Mouse (Mus musculus): ENCODE data around the gene Fam209. TPM values are rescaled to one million over a fixed set of nuclear protein-coding genes. Genes with fewer than 3 reads are reported as not detected.
A peak's percentile ranks its signal among the peaks of the same experiment; 100 is the strongest.

Fam209 gene
- total RNA-seq, 2 experiments from 2014 or later, result not detected

DNA sequence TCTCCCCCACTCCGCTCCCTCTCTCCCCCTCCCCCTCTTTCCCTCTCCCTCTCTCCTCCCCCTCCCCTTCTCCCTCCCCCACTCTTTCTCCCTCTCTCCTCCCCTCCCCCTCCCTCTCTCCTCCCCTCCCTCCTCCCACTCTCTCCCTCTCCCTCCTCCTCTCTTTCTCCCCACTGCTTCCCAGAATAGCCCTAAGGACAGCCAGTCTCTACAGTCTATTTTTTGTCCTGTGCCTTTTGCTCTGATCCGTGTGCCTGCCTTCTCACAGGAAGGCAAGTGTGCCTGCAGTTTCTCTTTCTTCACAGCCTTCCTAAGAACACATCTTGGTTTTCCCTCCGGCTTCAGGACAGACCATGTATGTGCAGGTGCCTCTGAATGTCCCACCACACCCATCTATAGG, 5.0 kb downstream of the Fam209 start:
- peak; percentile 19 to 33 for DNase-seq

DNA sequence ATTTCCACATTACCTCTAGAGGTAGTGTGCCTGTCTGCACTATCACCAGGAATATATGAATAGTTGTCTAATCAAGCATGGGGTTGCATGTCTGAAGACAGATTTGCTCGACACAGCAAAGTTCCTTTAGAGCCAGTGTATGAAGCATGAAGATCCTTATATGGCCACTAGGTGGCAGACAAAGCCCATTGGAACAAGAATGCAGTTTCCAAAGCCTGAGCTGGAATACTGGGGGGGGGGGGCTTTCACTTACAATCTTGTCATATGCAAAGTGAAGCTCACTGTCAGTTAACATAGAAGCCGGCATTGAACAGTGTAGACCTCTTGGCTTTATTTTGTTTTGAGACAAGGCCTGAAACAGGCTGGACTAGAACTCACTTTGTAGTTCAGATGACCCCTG, 5.5 kb downstream of the Fam209 start:
- peak; percentile 43 to 63 for DNase-seq

GRCm38 (mm10) chr2:172480296-172480695, 8.0 kb downstream of the Fam209 start:
- no peak for DNase-seq

- no peak for DNase-seq
These were observed 9.5 kb downstream of the Fam209 start for GRCm38 (mm10) chr2:172481654-172482385.

- no peak for DNase-seq
These were observed 11.6 kb downstream of the Fam209 start for GRCm38 (mm10) chr2:172483766-172484413.

- no peak for DNase-seq
These were observed 12.5 kb downstream of the Fam209 start for GRCm38 (mm10) chr2:172484696-172485370.

GRCm38 (mm10) chr2:172496736-172497345, 24.5 kb downstream of the Fam209 start:
- DNase-seq, result no peak

GRCm38 (mm10) chr2:172498823-172499222, 26.5 kb downstream of the Fam209 start:
- no peak for DNase-seq

DNA sequence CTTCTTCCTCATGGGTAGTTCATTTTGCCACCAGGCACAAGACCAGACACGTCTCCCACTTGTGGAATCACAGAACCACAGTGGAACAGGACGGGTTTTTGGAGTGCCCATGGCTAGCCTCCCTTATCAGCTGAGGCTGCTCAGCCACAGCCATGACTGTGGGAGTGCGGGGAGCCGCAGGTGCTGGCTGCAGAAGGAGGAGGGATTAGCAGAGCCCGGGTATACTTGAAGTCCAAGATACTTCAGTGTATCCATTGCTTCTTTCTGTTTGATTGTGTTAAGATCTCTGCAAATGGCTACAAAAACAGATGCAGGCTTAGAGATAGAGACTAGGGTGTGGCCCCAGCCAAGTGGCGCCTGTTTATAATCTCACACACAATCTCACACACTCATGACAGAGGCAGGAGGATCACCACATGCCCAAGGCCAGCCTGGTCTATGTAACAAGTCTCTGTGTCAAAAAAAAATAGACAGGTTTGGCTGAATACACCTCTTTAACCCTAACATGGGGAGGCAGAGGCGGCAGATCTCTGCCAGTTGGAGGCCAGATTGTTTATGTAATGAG, 28.5 kb downstream of the Fam209 start:
- no peak for DNase-seq

- peak in 1 of 2 experiments; percentile 31 for DNase-seq
These were observed 29.0 kb downstream of the Fam209 start for GRCm38 (mm10) chr2:172501341-172501740.

- DNase-seq, result no peak
These were observed 29.8 kb downstream of the Fam209 start for GRCm38 (mm10) chr2:172502168-172502567.

GRCm38 (mm10) chr2:172506121-172506520, 33.8 kb downstream of the Fam209 start:
- no peak for DNase-seq

- no peak for DNase-seq
These were observed 37.9 kb downstream of the Fam209 start for GRCm38 (mm10) chr2:172510056-172510712.

- DNase-seq, result no peak
These were observed 38.6 kb downstream of the Fam209 start for GRCm38 (mm10) chr2:172510899-172511298.

DNA sequence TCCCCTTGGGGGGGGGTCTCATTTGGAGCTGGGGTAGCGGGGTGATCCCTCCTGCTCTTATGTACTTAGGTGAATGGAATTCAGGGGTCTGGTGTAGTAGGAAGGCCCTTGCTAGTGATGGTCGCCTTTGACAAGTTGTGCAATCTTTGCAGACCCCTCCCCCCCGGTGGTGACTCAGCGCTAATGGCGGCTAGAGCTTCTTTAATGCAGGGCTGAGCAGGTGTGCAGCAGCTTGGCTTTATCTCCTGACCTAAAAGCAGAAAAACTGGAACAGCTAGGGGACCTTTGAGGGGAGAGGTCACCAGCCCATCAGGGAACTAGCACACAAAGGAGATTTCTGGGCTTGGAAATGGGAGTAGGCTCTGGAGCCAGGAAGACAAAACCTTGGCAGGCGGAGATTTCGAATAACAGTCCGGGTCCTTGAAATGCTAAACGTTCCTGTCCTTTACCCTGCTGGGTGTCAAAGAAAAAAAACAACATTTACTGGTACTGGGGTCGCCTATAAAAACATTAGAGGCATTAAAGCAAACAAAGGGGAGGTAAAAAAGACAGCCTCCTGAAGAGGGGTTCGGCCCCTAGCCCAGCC, 44.2 kb downstream of the Fam209 start:
- no peak for DNase-seq

DNA sequence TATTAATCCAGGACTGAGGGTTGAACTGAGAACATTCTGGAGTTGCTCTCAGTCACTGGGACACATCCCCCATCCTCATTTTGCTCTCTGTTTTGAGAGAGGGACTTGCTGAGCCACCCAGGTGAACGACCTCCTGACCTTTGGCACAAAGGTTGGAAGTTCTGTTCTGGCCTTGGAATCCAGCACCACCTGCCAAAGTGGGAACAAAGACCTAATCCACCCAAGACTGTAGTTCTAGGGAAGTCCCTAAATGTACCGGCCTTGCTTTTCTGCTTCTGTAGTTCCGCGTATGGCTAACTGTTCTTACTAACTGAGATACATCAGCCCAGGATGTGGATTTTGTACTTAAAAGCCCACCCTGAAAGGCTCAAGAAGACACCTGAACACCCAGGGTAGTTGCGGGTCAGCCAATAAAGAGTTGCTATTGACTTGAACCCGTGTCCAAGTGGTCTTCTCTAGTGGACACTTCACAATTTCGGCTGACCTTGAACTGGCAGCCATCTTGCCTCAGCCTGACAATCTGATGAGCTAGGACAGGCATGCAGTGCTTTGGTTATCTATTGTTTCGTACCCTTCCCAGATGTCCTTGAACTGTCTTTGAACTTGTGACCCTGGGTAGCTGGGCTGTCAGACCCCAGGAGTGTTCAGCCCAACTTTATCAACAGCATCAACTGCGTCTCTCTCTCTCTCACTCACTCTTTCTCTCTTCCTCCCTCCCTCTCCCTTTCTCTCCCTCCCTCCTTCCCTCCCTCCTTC, 48.5 kb downstream of the Fam209 start:
- no peak for DNase-seq

DNA sequence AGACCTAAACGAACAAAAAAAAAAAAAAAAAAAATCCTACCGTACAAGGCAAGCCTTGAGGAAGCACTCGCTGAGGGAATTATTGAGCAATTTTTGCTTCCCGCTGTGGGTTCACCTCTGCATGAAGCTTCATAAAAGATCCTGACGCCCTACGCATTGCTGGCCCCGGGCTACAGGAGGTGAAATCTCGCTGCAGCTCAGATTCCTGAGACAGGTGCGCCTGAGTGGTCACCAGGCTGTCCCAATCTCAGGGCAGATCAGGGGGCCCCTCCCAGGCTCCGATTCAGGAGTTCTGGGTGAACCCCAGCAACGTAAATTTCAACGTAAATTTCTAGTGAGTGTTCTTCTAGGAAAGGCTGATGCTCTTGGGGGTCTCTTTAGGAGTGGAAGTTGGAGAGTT, 50.2 kb downstream of the Fam209 start:
- no peak for DNase-seq

Measured in heart, adult 18-20 months (tissue).